Mouse (Mus musculus) ES-Bruce4 (cell line): ENCODE data around the gene Tmx2.

Experiments used
- CTCF ChIP-seq: IDR thresholded peaks from one replicate; pipeline ENCODE4 v1.8.1; 2011; ENCODE audit warnings: low read depth, low read length
- EP300 ChIP-seq: IDR thresholded peaks from 2 replicates; pipeline ENCODE4 v1.6.1; 2011; ENCODE audit warnings: low read depth, low read length; ENCODE audit not compliant: insufficient read depth

GRCm38 (mm10) chr2:84723856-84724255 lies 44.9 kb upstream of the Tmx2 start:
- TF ChIP-seq CTCF (no peak), EP300 (no peak)
